8 mouse cellular contexts compared by ENCODE assay signal in genomic region chr2:172999630-173000284, GRCm38 (mm10). TPM values are rescaled to one million over a fixed set of nuclear protein-coding genes. Genes with fewer than 3 reads are reported as not detected.
A peak's percentile ranks its signal among the peaks of the same experiment; 100 is the strongest.
DNase-seq lines count a peak whose midpoint lies in the region; ATAC-seq and TF ChIP-seq lines count a peak whose summit lies in the region.

Gene Rae1, plus strand, starts transcription at chr2:173000117.

- WGBS in forebrain, embryonic 15.5 days, result under 1% methylated on average over 45 of the region's 45 CpGs
- under 1% methylated on average over 45 of the region's 45 CpGs for WGBS in lung, adult 2 months

- H3K9ac ChIP-seq in forebrain, embryonic 15.5 days (replicated peaks), result peak within 1 kb of the TSS; percentile 84

- H3K4me1 ChIP-seq in forebrain, embryonic 15.5 days, result peaks cover 19% of the 10 kb centered on the region
- peaks cover 10% of the 10 kb centered on the region for H3K4me1 ChIP-seq in lung, adult 2 months (ENCODE audit: control insufficient read depth, insufficient read depth, low read length)

- H3K36me3 ChIP-seq in forebrain, embryonic 15.5 days, result peaks cover 19% of the 10 kb centered on the region

- H3K9me3 ChIP-seq in forebrain, embryonic 15.5 days, result no peaks in the 10 kb centered on the region

- peak; percentile 99 for DNase-seq in ES-CJ7 (ENCODE audit: low read depth, low spot score)
- peak; percentile 98 for DNase-seq in cerebellum, adult 11 months
- DNase-seq in heart, postnatal 25 days (ENCODE audit: low spot score), result peak; percentile 96
- DNase-seq in layer of hippocampus, adult 18-20 months (ENCODE audit: low spot score in 2 of 2), result peak; percentile 98 to 99
- DNase-seq in lung, adult 2 months, result peak; percentile 100
- DNase-seq in thymus, adult 18-20 months, result peak; percentile 97

- H3K27me3 ChIP-seq in forebrain, embryonic 15.5 days, result no peaks in the 10 kb centered on the region

- intact Hi-C loops in heart, postnatal 25 days (cut with DNase I), result loop anchor here (2.0 to 10.0 kb wide), 5 partner anchors 17 to 1075 kb away; partner anchors contain the start of gene Stx16

- H3K4me2 ChIP-seq in forebrain, embryonic 15.5 days (replicated peaks), result peak within 1 kb of the TSS; percentile 83

- peak within 1 kb of the TSS; percentile 88 for H3K27ac ChIP-seq in forebrain, embryonic 15.5 days (replicated peaks)

- TF ChIP-seq POLR2A in lung, adult 2 months (IDR thresholded peaks at IDR 0.05; ENCODE audit: borderline replicate concordance, extremely low read depth, low read depth, low read length), result peak; percentile 71; the same call in 1 of the 2 replicates

- ATAC-seq in forebrain, embryonic 15.5 days (replicated peaks), result peak; percentile 96
- ATAC-seq in neutrophil, adult 5-6 weeks (ENCODE audit: extremely low read depth, insufficient number of reproducible peaks, low FRiP score, poor library complexity, severe bottlenecking), result peak; percentile 94

- peak within 1 kb of the TSS; percentile 94 for H3K4me3 ChIP-seq in forebrain, embryonic 15.5 days
- peak within 1 kb of the TSS; percentile 82 for H3K4me3 ChIP-seq in lung, adult 2 months (replicated peaks; ENCODE audit: extremely low read depth, low read depth, low read length)

- TF ChIP-seq CTCF in lung, adult 2 months (IDR thresholded peaks at IDR 0.05; ENCODE audit: insufficient read depth, low read length), result peak; percentile 79

RNA-seq across cellular contexts. Expression of gene Rae1, which starts in this region (rescaled TPM):
- polyA plus RNA-seq in forebrain, embryonic 15.5 days (2015; fragmentation: Nextera tagmentation; extraction: Ambion mirVana), result 162 and 163 TPM in 2 replicates
- 10 to 100 TPM; 24.4 to 25.3 TPM for total RNA-seq in heart, postnatal 25 days (2021)
- 10 to 100 TPM; 70.3 to 75.5 TPM for total RNA-seq in layer of hippocampus, adult 18-20 months (2021)
- polyA plus RNA-seq in lung, adult 2 months (2012; rRNA removed), result 40.2 and 46.8 TPM in 2 replicates
- total RNA-seq in neutrophil, adult 5-6 weeks (2017), result 39.8 and 51.1 TPM in 2 replicates

Comparison
In these comparisons a context has a peak if more than half of its experiments do, and no peak if none do; other contexts are left out.
1. Peak in every context shown above with its lines: DNase-seq, ATAC-seq, H3K4me3 ChIP-seq and H3K27ac ChIP-seq.